Mouse (Mus musculus): ENCODE measurements around the gene Slc30a4.

Slc30a4 gene

GRCm38 (mm10) chr2:122702181-122703036 is at the start of gene Slc30a4:
Gene Slc30a4 (minus strand): TSS chr2:122702663.
- peak; percentile 75 for DNase-seq (ENCODE audit: low read depth, low spot score)

- no peak for DNase-seq (ENCODE audit: low read depth, low spot score)
Observed at GRCm38 (mm10) chr2:122746461-122746860, 44.0 kb upstream of the Slc30a4 start.

- no peak for DNase-seq (ENCODE audit: low read depth, low spot score)
Observed at GRCm38 (mm10) chr2:122739023-122739422, 36.6 kb upstream of the Slc30a4 start.

- peak; percentile 96 for DNase-seq (ENCODE audit: low read depth, low spot score)
Observed at GRCm38 (mm10) chr2:122737894-122738830, 35.7 kb upstream of the Slc30a4 start, which contains the start of gene Bloc1s6. Gene Bloc1s6 (plus strand): TSS chr2:122738503.

- DNase-seq (ENCODE audit: low read depth, low spot score), result no peak
Observed at GRCm38 (mm10) chr2:122731456-122731855, 29.0 kb upstream of the Slc30a4 start.

- DNase-seq (ENCODE audit: low read depth, low spot score), result no peak
Observed at GRCm38 (mm10) chr2:122725604-122726003, 23.1 kb upstream of the Slc30a4 start.

GRCm38 (mm10) chr2:122720564-122720963 is 18.1 kb upstream of the Slc30a4 start:
- DNase-seq (ENCODE audit: low read depth, low spot score), result no peak

GRCm38 (mm10) chr2:122719232-122719631 is 16.8 kb upstream of the Slc30a4 start:
- no peak for DNase-seq (ENCODE audit: low read depth, low spot score)

- no peak for DNase-seq (ENCODE audit: low read depth, low spot score)
Observed at GRCm38 (mm10) chr2:122716301-122716842, 13.9 kb upstream of the Slc30a4 start.

- DNase-seq (ENCODE audit: low read depth, low spot score), result no peak
Observed at GRCm38 (mm10) chr2:122715148-122715692, 12.8 kb upstream of the Slc30a4 start.

- no peak for DNase-seq (ENCODE audit: low read depth, low spot score)
Observed at GRCm38 (mm10) chr2:122712848-122713247, 10.4 kb upstream of the Slc30a4 start.

GRCm38 (mm10) chr2:122711911-122712310 is 9.4 kb upstream of the Slc30a4 start:
- DNase-seq (ENCODE audit: low read depth, low spot score), result no peak

GRCm38 (mm10) chr2:122709156-122709555 is 6.7 kb upstream of the Slc30a4 start:
- no peak for DNase-seq (ENCODE audit: low read depth, low spot score)

GRCm38 (mm10) chr2:122708080-122708479 is 5.6 kb upstream of the Slc30a4 start:
- no peak for DNase-seq (ENCODE audit: low read depth, low spot score)

- DNase-seq (ENCODE audit: low read depth, low spot score), result no peak
Observed at GRCm38 (mm10) chr2:122704572-122704971, 2.1 kb upstream of the Slc30a4 start.

GRCm38 (mm10) chr2:122701871-122702180 is 637 bp downstream of the Slc30a4 start:
- no peak for DNase-seq (ENCODE audit: low read depth, low spot score)

- DNase-seq (ENCODE audit: low read depth, low spot score), result no peak
Observed at GRCm38 (mm10) chr2:122701012-122701411, 1.5 kb downstream of the Slc30a4 start.

- DNase-seq (ENCODE audit: low read depth, low spot score), result no peak
Observed at GRCm38 (mm10) chr2:122697526-122697925, 4.9 kb downstream of the Slc30a4 start.

- no peak for DNase-seq (ENCODE audit: low read depth, low spot score)
Observed at GRCm38 (mm10) chr2:122686665-122687064, 15.8 kb downstream of the Slc30a4 start.

GRCm38 (mm10) chr2:122683641-122684040 is 18.8 kb downstream of the Slc30a4 start:
- DNase-seq (ENCODE audit: low read depth, low spot score), result no peak

- no peak for DNase-seq (ENCODE audit: low read depth, low spot score)
Observed at GRCm38 (mm10) chr2:122682520-122682919, 19.9 kb downstream of the Slc30a4 start.
